Mouse (Mus musculus) megakaryocyte-erythroid progenitor cell, adult 5 weeks (primary cell): Measurements from ENCODE around the gene Med1. TPM values are rescaled to one million over a fixed set of nuclear protein-coding genes. Genes with fewer than 3 reads are reported as not detected.

Experiments
- polyA plus RNA-seq: library from polyadenylated mRNA; stranded (reverse); fragments of >175 nt; gene quantifications from 2 replicates; pipeline ENCODE4 v1.2.3, GENCODE M21; 2012

Med1 gene
- 11.1 and 12.5 TPM in 2 replicates for polyA plus RNA-seq

DNA sequence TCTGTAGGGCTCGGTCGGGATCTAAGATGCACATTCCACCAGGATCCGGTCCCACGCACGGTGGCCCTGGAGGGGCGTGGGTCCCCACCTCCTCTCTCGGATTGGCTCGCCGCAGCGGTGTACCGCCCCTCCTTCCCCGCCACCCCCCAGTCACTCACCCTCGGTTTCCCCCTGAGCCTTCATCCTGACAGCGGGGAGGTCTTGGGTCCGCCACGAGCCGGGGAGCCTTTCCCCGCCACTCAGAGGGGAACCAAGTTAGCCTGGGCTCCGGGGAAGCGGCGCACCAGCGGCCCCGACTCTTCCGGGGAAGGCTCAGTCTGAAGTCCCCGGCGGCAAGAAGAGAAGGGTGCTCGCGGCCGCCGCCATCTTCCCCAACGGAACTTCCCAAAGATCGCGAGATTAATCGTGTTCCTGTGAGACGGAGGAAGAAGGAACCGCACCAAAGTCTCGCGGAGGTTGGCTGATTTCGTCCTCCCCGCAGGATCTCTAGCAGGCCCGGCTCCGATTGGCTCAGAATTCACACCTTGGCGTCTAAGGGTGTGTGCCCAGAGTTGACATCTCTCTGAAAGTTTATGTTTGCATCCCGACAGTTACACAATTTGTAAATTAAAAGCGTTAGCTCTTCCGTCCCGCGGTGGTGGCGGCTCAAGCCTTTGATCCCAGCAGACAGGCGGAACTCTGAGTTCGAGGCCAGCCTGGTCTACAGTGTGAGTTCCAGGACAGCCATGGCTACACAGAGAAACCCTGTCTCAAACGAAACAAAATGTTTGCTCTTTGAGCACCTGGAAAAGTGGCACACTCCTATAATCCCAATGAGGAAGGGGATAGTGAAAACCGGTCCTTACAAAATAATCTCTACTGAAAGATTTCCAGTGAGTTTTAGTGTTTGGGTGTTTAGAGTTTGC is at the start of gene Med1:
Gene Med1 (minus strand): TSS at position 393 of the 905 bp plus-strand sequence.

DNA sequence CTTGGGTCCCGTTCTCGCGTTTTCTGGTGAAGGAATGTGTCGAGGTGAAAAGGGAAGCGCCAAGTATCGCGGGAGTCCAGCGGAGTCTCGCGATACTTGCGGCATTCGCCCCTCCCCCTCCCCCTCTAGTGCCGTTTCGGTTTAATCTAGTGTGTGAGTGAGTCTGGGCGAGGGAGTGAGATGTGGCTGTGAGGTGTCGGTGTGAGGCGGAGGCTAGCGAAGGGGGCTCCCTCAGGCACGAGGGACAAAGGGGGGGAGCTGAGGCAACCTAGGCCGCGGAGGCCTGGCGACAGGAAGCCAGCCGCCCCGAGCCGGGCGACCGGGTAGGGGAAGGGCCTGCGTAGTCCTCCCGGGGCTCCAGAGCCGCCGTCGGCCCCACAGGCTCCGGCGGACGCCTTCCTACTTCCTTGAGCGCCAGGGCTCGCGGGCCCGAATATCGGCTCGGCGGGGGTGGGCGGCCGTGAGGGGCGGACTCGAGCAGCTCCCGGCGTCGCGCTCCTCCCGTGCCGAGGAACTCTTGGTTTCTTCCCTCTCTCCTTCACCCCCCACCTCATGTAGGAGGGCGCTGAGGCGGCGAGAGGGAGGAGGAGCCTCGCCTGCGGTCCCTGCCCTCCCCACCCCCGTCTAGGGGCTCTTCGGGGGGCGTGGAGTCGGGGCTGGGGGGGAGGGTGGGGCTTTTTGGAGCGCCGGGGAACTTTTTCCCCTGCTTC is 9.7 kb upstream of the Med1 start, which contains the start of gene Cdk12:
Gene Cdk12 (plus strand): TSS at position 419 of the 710 bp plus-strand sequence.

GRCm38 (mm10) chr11:98149786-98150624 is 43.1 kb downstream of the Med1 start, which contains the start of gene Fbxl20:
Gene Fbxl20, minus strand, starts transcription at chr11:98150403.

Other genes starting within 250 kb of the Med1 start
- 4.0 and 4.6 TPM in 2 replicates for gene Plxdc1, start 206.8 kb downstream of the Med1 start, polyA plus RNA-seq
- 7.7 and 9.4 TPM in 2 replicates for gene Arl5c, start 197.1 kb downstream of the Med1 start, polyA plus RNA-seq
- 5.2 and 5.5 TPM in 2 replicates for gene Cacnb1, start 170.3 kb downstream of the Med1 start, polyA plus RNA-seq
- gene Rpl19, start 166.6 kb downstream of the Med1 start, polyA plus RNA-seq, result 2,384 and 2,788 TPM in 2 replicates
- 0.04 and 0.11 TPM in 2 replicates for gene Stac2, start 139.8 kb downstream of the Med1 start, polyA plus RNA-seq
- 6.3 and 7.8 TPM in 2 replicates for gene Fbxl20, start 42.9 kb downstream of the Med1 start, polyA plus RNA-seq
- gene Cdk12, start 9.8 kb upstream of the Med1 start, polyA plus RNA-seq, result 12.8 and 16.4 TPM in 2 replicates
- 0.04 TPM in 1 of 2 replicates, not detected in the other for gene Neurod2, start 136.4 kb upstream of the Med1 start, polyA plus RNA-seq
- 0.09 TPM in 1 of 2 replicates, not detected in the other for gene Ppp1r1b, start 155.1 kb upstream of the Med1 start, polyA plus RNA-seq
- 35.9 and 43.7 TPM in 2 replicates for gene Stard3, start 165.1 kb upstream of the Med1 start, polyA plus RNA-seq
- gene Tcap, start 190.5 kb upstream of the Med1 start, polyA plus RNA-seq, result 0.26 TPM in 1 of 2 replicates, not detected in the other
- not detected in 2 replicates for gene Pnmt, start 193.2 kb upstream of the Med1 start, polyA plus RNA-seq
- 13.2 and 14.3 TPM in 2 replicates for gene Pgap3, start 207.2 kb upstream of the Med1 start, polyA plus RNA-seq
- not detected in 2 replicates for gene Erbb2, start 219.2 kb upstream of the Med1 start, polyA plus RNA-seq
- gene Mien1, start 245.7 kb upstream of the Med1 start, polyA plus RNA-seq, result 57.5 and 63.4 TPM in 2 replicates